Mouse (Mus musculus) stomach, embryonic 16.5 days (tissue): ENCODE results near the gene Arvcf. TPM values are rescaled to one million over a fixed set of nuclear protein-coding genes. Genes with fewer than 3 reads are reported as not detected.

Source experiments
- ATAC-seq: fragments of 200-750 bp; cut with Nextera tagmentation; 2 replicates; pipeline ENCODE4 v1.8.0; 2017; ENCODE audit warnings: moderate number of reproducible peaks, moderate TSS enrichment; ENCODE audit not compliant: insufficient read depth, low FRiP score
- H3K27ac ChIP-seq: fragments of 300-500 bp; sonication (generic); 2 replicates; pipeline ENCODE4 v1.5.1; 2014; ENCODE audit warnings: low read length
- H3K27me3 ChIP-seq: fragments of 300-500 bp; sonication (generic); 2 replicates; pipeline ENCODE4 v1.6.1; 2014; ENCODE audit warnings: low read length, control low read depth, mixed read lengths; ENCODE audit not compliant: control insufficient read depth, insufficient read depth
- H3K36me3 ChIP-seq: fragments of 300-500 bp; sonication (generic); 2 replicates; pipeline ENCODE4 v1.6.1; 2014; ENCODE audit warnings: low read length; ENCODE audit not compliant: control insufficient read depth, insufficient read depth
- H3K4me1 ChIP-seq: fragments of 300-500 bp; sonication (generic); 2 replicates; pipeline ENCODE4 v1.6.1; 2014; ENCODE audit warnings: low read length, control low read depth, mixed read lengths; ENCODE audit not compliant: control insufficient read depth, insufficient read depth
- H3K4me2 ChIP-seq: fragments of 300-500 bp; sonication (generic); 2 replicates; pipeline ENCODE4 v1.6.1; 2014; ENCODE audit warnings: low read depth, low read length, mixed read lengths
- H3K4me3 ChIP-seq: fragments of 300-500 bp; sonication (generic); replicated peaks from 2 replicates; pipeline ENCODE4 v1.5.1; 2014; ENCODE audit warnings: mild to moderate bottlenecking, low read length
- H3K9ac ChIP-seq: fragments of 300-500 bp; sonication (generic); 2 replicates; pipeline ENCODE4 v1.6.1; 2014; ENCODE audit warnings: low read length
- H3K9me3 ChIP-seq: fragments of 300-500 bp; sonication (generic); replicated peaks from 2 replicates; pipeline ENCODE4 v1.6.1; 2016; ENCODE audit warnings: low read length, control low read depth; ENCODE audit not compliant: control insufficient read depth
- WGBS: fragments of 180-500 bp; shearing (Covaris S2); extraction: QIAGEN DNeasy Blood & Tissue Kit; methylation state at CpG from one replicate; pipeline ENCODE4 v1.1.7; 2014; 5-methylcytosine and 5-hydroxymethylcytosine counted together
- polyA plus RNA-seq: library from polyadenylated mRNA; unstranded; fragments of >200 nt; fragmentation: Nextera tagmentation; extraction: Ambion mirVana; gene quantifications from 2 replicates; pipeline ENCODE4 v1.2.1, GENCODE M21; 2015

Arvcf gene
- polyA plus RNA-seq, 1 experiment from 2014 or later: 25.3 TPM

- 84% methylated on average over 3 of the region's 3 CpGs for WGBS
- Histone ChIP-seq H3K4me1 (no peaks in the 10 kb centered on the region), H3K4me3 (no peak overlapping the region)
These were observed 14.0 kb upstream of the Arvcf start for GRCm38 (mm10) chr16:18333976-18334375.

DNA sequence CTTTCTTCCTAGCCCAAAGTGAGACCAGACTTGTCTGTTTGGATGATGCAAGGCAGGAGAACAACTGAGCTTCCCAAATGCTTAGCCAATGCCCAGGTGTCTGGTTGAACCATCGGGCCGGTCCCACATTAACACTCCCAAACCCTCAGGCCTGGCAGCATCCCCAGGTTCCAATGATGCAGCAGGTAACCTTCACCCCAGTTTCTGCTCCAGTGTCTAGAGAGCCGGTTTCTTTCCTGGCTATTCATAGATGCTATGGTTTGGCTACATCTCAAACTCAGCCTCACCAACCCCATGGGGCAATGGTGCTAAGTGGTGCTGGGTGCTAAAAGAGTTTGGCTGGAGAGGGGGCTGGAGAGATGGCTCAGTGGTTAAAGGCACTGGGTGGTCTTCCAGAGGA, 12.0 kb upstream of the Arvcf start:
- Histone ChIP-seq H3K4me3 (no peak overlapping the region), H3K9me3 (no peaks in the 10 kb centered on the region), H3K4me1 (peaks cover 5% of the 10 kb centered on the region), H3K9ac (no peak overlapping the region), H3K4me2 (no peak overlapping the region), H3K27ac (no peak overlapping the region), H3K36me3 (no peaks in the 10 kb centered on the region), H3K27me3 (no peaks in the 10 kb centered on the region)
- ATAC-seq: no peak
- 92% methylated on average over 3 of the region's 3 CpGs for WGBS

More at GRCm38 (mm10) chr16:18333976-18334375, 14.0 kb upstream of the Arvcf start:
- Histone ChIP-seq H3K9ac (no peak overlapping the region), H3K4me2 (no peak overlapping the region), H3K27me3 (no peaks in the 10 kb centered on the region), H3K27ac (no peak overlapping the region), H3K36me3 (no peaks in the 10 kb centered on the region), H3K9me3 (no peaks in the 10 kb centered on the region)
- ATAC-seq: no peak

DNA sequence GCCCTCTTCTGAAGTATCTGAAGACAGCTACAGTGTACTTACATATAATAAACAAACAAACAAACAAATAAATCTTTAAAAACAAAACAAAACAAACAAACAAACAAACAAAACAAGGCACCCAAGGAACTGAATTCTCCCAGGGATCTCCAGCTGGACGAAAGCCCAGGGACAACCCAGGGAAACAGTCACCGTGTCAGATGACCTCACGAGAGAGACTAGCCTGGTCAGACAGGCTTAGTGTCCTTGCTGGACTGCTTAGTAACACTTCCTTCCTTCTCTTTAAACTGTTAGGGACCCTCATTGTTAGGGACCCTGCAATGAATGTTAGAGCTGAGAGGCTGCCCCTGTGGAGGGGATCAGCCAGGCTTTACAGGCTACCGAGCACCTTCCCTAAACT, 10.7 kb upstream of the Arvcf start:
- Histone ChIP-seq H3K27ac (no peak overlapping the region), H3K27me3 (no peaks in the 10 kb centered on the region), H3K36me3 (no peaks in the 10 kb centered on the region), H3K4me1 (peaks cover 5% of the 10 kb centered on the region), H3K9me3 (no peaks in the 10 kb centered on the region), H3K4me3 (no peak overlapping the region), H3K4me2 (no peak overlapping the region), H3K9ac (no peak overlapping the region)
- 89% methylated on average over 4 of the region's 4 CpGs for WGBS
- ATAC-seq: no peak

GRCm38 (mm10) chr16:18339866-18340265, 8.1 kb upstream of the Arvcf start:
- Histone ChIP-seq H3K9me3 (no peaks in the 10 kb centered on the region), H3K27ac (no peak overlapping the region), H3K27me3 (no peaks in the 10 kb centered on the region), H3K4me2 (no peak overlapping the region), H3K4me3 (no peak overlapping the region), H3K4me1 (peaks cover 20% of the 10 kb centered on the region), H3K9ac (no peak overlapping the region), H3K36me3 (no peaks in the 10 kb centered on the region)
- ATAC-seq: no peak
- WGBS: 45% methylated on average over 1 of the region's 1 CpGs

DNA sequence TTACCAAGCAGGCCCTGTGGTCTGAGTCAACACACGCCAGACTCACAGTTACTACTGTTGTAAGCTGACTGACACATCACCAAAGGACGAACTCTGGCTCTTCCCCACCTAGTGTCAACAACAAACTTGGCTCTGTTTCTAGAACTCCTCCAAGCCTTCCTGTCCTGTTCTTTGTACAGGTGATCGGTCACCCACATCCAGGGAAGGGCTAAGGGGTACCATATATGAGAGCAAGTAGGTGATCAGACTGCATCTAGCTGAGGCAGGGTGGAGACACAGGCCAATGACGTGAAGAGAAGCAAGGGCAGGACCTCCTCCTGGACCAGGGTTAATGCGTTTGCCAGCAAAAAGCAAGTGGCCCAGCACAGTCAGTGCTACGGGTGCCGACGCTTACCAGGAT, 6.4 kb upstream of the Arvcf start:
- Histone ChIP-seq H3K27ac (no peak overlapping the region), H3K9me3 (no peaks in the 10 kb centered on the region), H3K9ac (no peak overlapping the region), H3K36me3 (no peaks in the 10 kb centered on the region), H3K4me3 (no peak overlapping the region), H3K4me2 (no peak overlapping the region), H3K27me3 (no peaks in the 10 kb centered on the region), H3K4me1 (peaks cover 23% of the 10 kb centered on the region)
- ATAC-seq: no peak
- 86% methylated on average over 8 of the region's 8 CpGs for WGBS

- Histone ChIP-seq H3K9ac (no peak overlapping the region), H3K4me3 (no peak overlapping the region), H3K9me3 (no peaks in the 10 kb centered on the region), H3K27ac (no peak overlapping the region), H3K36me3 (no peaks in the 10 kb centered on the region), H3K4me1 (peaks cover 23% of the 10 kb centered on the region), H3K27me3 (no peaks in the 10 kb centered on the region), H3K4me2 (no peak overlapping the region)
- ATAC-seq: no peak
- WGBS: 73% methylated on average over 2 of the region's 2 CpGs
These were observed 5.9 kb upstream of the Arvcf start for GRCm38 (mm10) chr16:18342076-18342475.

GRCm38 (mm10) chr16:18342650-18343570, 5.1 kb upstream of the Arvcf start:
- Histone ChIP-seq H3K4me3 (peak overlapping the region; percentile 73), H3K9ac (peak overlapping the region; percentile 73), H3K27me3 (no peaks in the 10 kb centered on the region), H3K4me1 (peaks cover 27% of the 10 kb centered on the region), H3K36me3 (no peaks in the 10 kb centered on the region), H3K9me3 (no peaks in the 10 kb centered on the region), H3K4me2 (peak overlapping the region; percentile 91), H3K27ac (no peak overlapping the region; the same call in 1 of the 2 replicates)
- ATAC-seq: no peak
- WGBS: 40% methylated on average over 9 of the region's 9 CpGs

- WGBS: 1% methylated on average over 38 of the region's 38 CpGs
- peak overlapping the region; percentile 73 for H3K9ac ChIP-seq
- H3K4me3 ChIP-seq: peak overlapping the region; percentile 73
- ATAC-seq: peak; percentile 89
- H3K27me3 ChIP-seq: peaks cover 2% of the 10 kb centered on the region; the same call in 1 of the 2 replicates
- no peaks in the 10 kb centered on the region for H3K9me3 ChIP-seq
- H3K4me1 ChIP-seq: peaks cover 30% of the 10 kb centered on the region
- no peak overlapping the region for H3K27ac ChIP-seq
- H3K36me3 ChIP-seq: no peaks in the 10 kb centered on the region
- peak overlapping the region; percentile 91 for H3K4me2 ChIP-seq
These were observed 4.2 kb upstream of the Arvcf start for GRCm38 (mm10) chr16:18343778-18344177.

- Histone ChIP-seq H3K27ac (no peak overlapping the region), H3K36me3 (no peaks in the 10 kb centered on the region), H3K4me2 (no peak overlapping the region), H3K9ac (no peak overlapping the region), H3K9me3 (no peaks in the 10 kb centered on the region), H3K4me1 (peaks cover 28% of the 10 kb centered on the region), H3K27me3 (peaks cover 9% of the 10 kb centered on the region; the same call in 1 of the 2 replicates), H3K4me3 (no peak overlapping the region)
- 1% methylated on average over 3 of the region's 3 CpGs for WGBS
- ATAC-seq: 0 out of 2 replicates have a peak, but pooled peaks have one; percentile 31
These were observed 2.7 kb upstream of the Arvcf start for GRCm38 (mm10) chr16:18345243-18345642.
